Mouse (Mus musculus) liver, adult 2 months (tissue): ENCODE results near the gene Sorbs1. TPM values are rescaled to one million over a fixed set of nuclear protein-coding genes. Genes with fewer than 3 reads are reported as not detected.

Experiments used
- DNase-seq: peaks from one replicate; pipeline ENCODE4 v3.0.0-alpha.2; 2011; ENCODE audit warnings: low read depth, low spot score; ENCODE audit errors: extremely low read depth
- H3K27ac ChIP-seq: fragments of 200-500 bp; replicated peaks from 2 replicates; pipeline ENCODE4 v1.5.1; 2012; ENCODE audit warnings: low read depth, mild to moderate bottlenecking, control low read depth, inconsistent platforms, low read length; ENCODE audit not compliant: insufficient read depth
- H3K27me3 ChIP-seq: fragments of 200-500 bp; 2 replicates; pipeline ENCODE4 v1.6.1; 2012; ENCODE audit warnings: mild to moderate bottlenecking, moderate library complexity, low read length, inconsistent platforms; ENCODE audit not compliant: control insufficient read depth, insufficient read depth
- H3K36me3 ChIP-seq: fragments of 200-500 bp; 2 replicates; pipeline ENCODE4 v1.6.1; 2012; ENCODE audit warnings: low read length, inconsistent platforms; ENCODE audit not compliant: control insufficient read depth, insufficient read depth
- H3K4me1 ChIP-seq: fragments of 200-500 bp; 2 replicates; pipeline ENCODE4 v1.6.1; 2011; ENCODE audit warnings: low read length; ENCODE audit not compliant: control insufficient read depth, insufficient read depth
- H3K4me3 ChIP-seq: fragments of 200-500 bp; 2 replicates; pipeline ENCODE4 v1.5.1; 2011; ENCODE audit warnings: low read depth, mild to moderate bottlenecking, control low read depth, low read length, moderate library complexity; ENCODE audit not compliant: insufficient read depth
- H3K79me2 ChIP-seq: fragments of 200-500 bp; 2 replicates; pipeline ENCODE4 v1.6.1; 2012; ENCODE audit warnings: inconsistent platforms, mild to moderate bottlenecking, low read length, moderate library complexity; ENCODE audit not compliant: control insufficient read depth, insufficient read depth
- H3K9ac ChIP-seq: fragments of 200-500 bp; 2 replicates; pipeline ENCODE4 v1.6.1; 2012; ENCODE audit warnings: low read depth, mild to moderate bottlenecking, control low read depth, inconsistent platforms, low read length
- CTCF ChIP-seq: fragments of 200-500 bp; IDR thresholded peaks from 2 replicates; pipeline ENCODE4 v1.5.1; 2011; ENCODE audit warnings: low read depth, low read length, control low read depth
- POLR2A ChIP-seq: fragments of 200-500 bp; IDR thresholded peaks from 2 replicates; pipeline ENCODE4 v1.6.1; 2011; ENCODE audit warnings: low read length, control low read depth; ENCODE audit not compliant: insufficient read depth; ENCODE audit errors: extremely low read depth
- WGBS: fragments of 180-500 bp; shearing (Covaris S2); methylation state at CpG from one replicate; pipeline ENCODE4 v1.1.7; 2018; 5-methylcytosine and 5-hydroxymethylcytosine counted together
- polyA plus RNA-seq: library from polyadenylated mRNA; depleted of rRNA; stranded (reverse); fragments of >200 nt; gene quantifications from 2 replicates; pipeline ENCODE4 v1.2.3, GENCODE M21; 2012
- total RNA-seq: library from RNA; depleted of rRNA; stranded (reverse); fragments of >200 nt; gene quantifications from 2 replicates; pipeline ENCODE4 v1.2.3, GENCODE M21; 2014

The Sorbs1 gene
- total and polyA plus RNA-seq, 2 experiments = 12.0 to 41.0 TPM

DNA sequence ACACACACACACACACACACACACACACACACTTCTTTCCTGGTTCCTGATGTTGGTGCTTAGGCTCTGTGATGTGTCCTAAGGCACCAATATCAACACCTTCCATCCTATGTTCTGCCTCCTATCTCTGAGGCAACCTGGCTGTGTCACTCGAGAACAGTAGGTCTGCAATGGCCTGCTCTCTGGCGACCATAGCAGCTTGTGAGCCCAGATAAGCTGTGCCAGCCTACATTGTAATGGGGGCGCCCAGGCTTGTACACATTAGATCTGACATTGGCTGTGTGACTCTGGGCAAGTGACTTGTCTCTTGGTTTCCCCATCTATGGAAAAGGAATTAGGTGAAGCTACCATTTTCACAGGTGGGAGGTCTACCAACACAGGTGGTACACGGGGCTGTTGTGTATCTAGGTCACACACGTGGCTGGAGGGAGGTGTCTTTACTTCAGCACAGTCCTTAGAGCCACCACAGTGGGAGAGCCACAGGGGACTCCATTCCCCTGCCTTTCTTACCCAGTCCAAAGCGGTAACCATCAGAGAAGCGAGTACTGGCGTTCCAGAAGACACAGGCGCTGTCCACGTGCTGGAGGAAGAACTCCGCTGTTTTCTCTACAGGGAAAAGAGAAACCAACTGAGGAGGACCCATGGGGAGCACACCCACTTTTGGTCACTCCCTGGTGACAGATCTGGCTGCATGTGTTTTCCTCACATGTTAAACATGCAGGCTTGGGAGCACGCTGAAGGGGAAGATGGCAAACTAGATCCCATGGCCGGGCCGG, 39.6 kb upstream of the Sorbs1 start:
- Histone ChIP-seq H3K27ac (no peak overlapping the region), H3K4me3 (no peak overlapping the region), H3K79me2 (no peaks in the 10 kb centered on the region), H3K27me3 (no peaks in the 10 kb centered on the region), H3K9ac (no peak overlapping the region), H3K4me1 (no peaks in the 10 kb centered on the region), H3K36me3 (no peaks in the 10 kb centered on the region)
- no peak for DNase-seq
- 91% methylated on average over 14 of the region's 14 CpGs for WGBS
- TF ChIP-seq POLR2A = no peak
- TF ChIP-seq CTCF = no peak

- no peak overlapping the region for H3K27ac ChIP-seq
- no peaks in the 10 kb centered on the region for H3K79me2 ChIP-seq
- H3K4me3 ChIP-seq = no peak overlapping the region
- no peaks in the 10 kb centered on the region for H3K27me3 ChIP-seq
- 91% methylated on average over 6 of the region's 6 CpGs for WGBS
- H3K4me1 ChIP-seq = no peaks in the 10 kb centered on the region
- no peaks in the 10 kb centered on the region for H3K36me3 ChIP-seq
- DNase-seq = no peak
- TF ChIP-seq POLR2A = no peak
- H3K9ac ChIP-seq = no peak overlapping the region
Measured at GRCm38 (mm10) chr19:40549516-40550135, 36.0 kb upstream of the Sorbs1 start.

GRCm38 (mm10) chr19:40548796-40549515, 35.4 kb upstream of the Sorbs1 start:
- Histone ChIP-seq H3K4me3 (no peak overlapping the region), H3K79me2 (no peaks in the 10 kb centered on the region), H3K27ac (no peak overlapping the region), H3K9ac (no peak overlapping the region), H3K4me1 (no peaks in the 10 kb centered on the region), H3K36me3 (no peaks in the 10 kb centered on the region), H3K27me3 (no peaks in the 10 kb centered on the region)
- no peak for DNase-seq
- TF ChIP-seq CTCF = no peak
- 70% methylated on average over 5 of the region's 5 CpGs for WGBS

- WGBS = 95% methylated on average over 6 of the region's 6 CpGs
- no peak for DNase-seq
Measured at GRCm38 (mm10) chr19:40548386-40548785, 34.8 kb upstream of the Sorbs1 start.

GRCm38 (mm10) chr19:40544856-40545255, 31.3 kb upstream of the Sorbs1 start:
- no peaks in the 10 kb centered on the region for H3K79me2 ChIP-seq
- WGBS = 7% methylated on average over 3 of the region's 3 CpGs
- TF ChIP-seq CTCF = peak; percentile 94
- TF ChIP-seq POLR2A = no peak
- no peak overlapping the region for H3K9ac ChIP-seq
- H3K36me3 ChIP-seq = no peaks in the 10 kb centered on the region
- DNase-seq = peak; percentile 60
- H3K4me1 ChIP-seq = peaks cover 2% of the 10 kb centered on the region; the same call in 1 of the 2 replicates
- H3K27ac ChIP-seq = no peak overlapping the region
- H3K4me3 ChIP-seq = no peak overlapping the region
- H3K27me3 ChIP-seq = no peaks in the 10 kb centered on the region

More at GRCm38 (mm10) chr19:40548386-40548785, 34.8 kb upstream of the Sorbs1 start:
- no peaks in the 10 kb centered on the region for H3K79me2 ChIP-seq
- TF ChIP-seq POLR2A (no peak), CTCF (no peak)
- H3K36me3 ChIP-seq = no peaks in the 10 kb centered on the region
- no peak overlapping the region for H3K4me3 ChIP-seq
- no peak overlapping the region for H3K9ac ChIP-seq
- no peaks in the 10 kb centered on the region for H3K27me3 ChIP-seq
- H3K4me1 ChIP-seq = no peaks in the 10 kb centered on the region
- H3K27ac ChIP-seq = no peak overlapping the region

- Histone ChIP-seq H3K4me1 (peaks cover 4% of the 10 kb centered on the region; the same call in 1 of the 2 replicates), H3K27ac (no peak overlapping the region), H3K27me3 (no peaks in the 10 kb centered on the region), H3K9ac (no peak overlapping the region), H3K36me3 (no peaks in the 10 kb centered on the region), H3K4me3 (no peak overlapping the region), H3K79me2 (no peaks in the 10 kb centered on the region)
- DNase-seq = no peak
- 70% methylated on average over 7 of the region's 7 CpGs for WGBS
- TF ChIP-seq POLR2A (no peak), CTCF (no peak)
Measured at GRCm38 (mm10) chr19:40542776-40543175, 29.2 kb upstream of the Sorbs1 start.
